Mouse (Mus musculus): ENCODE data around the gene Olfr435. TPM values are rescaled to one million over a fixed set of nuclear protein-coding genes. Genes with fewer than 3 reads are reported as not detected.
"Not testable (repeated sequence)": the region's sequence is repeated elsewhere in the genome, so short reads cannot be mapped to it uniquely, and the experiment has no call there.

The Olfr435 gene
- not detected for polyA plus RNA-seq (2017; shearing (Covaris generic))

DNA sequence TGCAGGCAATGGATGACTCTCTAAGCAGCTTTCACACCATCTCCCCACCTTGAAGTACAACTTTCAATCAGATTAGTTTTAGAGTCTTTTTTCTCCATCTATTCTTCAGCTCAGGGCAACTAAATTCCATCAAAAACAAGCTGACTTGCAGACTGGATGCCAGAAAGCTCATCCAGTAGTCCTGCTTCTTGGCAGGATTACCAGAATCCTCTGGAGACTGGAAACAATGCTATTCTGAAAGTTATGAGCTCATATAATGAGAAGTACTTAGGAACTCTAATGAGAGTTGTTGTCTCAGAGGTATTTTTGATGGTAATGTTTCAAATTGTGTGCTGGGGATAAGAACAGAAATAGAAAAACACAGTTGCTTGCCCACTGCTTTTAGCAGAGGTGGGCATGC, at the start of gene Olfr435:
TSS of gene Olfr435 (plus strand) at position 366 of the 400 bp plus-strand sequence.
- no peak for ATAC-seq

DNA sequence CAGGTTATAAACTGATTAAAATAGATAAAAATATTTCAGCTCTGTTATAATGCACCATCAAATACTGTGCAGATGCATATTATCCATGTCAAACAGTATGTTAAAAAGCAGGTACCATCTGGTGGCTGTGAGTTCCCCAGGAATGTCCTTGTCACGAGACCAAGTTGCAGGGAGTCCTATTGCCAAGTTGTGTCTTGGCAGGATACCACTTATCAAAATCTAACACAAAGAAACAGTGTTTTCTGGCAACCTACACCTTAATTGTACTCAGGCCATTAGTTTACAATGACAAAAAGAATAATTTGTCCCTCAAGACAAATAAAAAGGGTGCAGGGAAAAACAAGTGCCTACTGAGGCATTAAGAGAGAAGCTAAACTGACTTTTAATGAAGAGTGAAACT, 37.4 kb upstream of the Olfr435 start:
- no peak for ATAC-seq

DNA sequence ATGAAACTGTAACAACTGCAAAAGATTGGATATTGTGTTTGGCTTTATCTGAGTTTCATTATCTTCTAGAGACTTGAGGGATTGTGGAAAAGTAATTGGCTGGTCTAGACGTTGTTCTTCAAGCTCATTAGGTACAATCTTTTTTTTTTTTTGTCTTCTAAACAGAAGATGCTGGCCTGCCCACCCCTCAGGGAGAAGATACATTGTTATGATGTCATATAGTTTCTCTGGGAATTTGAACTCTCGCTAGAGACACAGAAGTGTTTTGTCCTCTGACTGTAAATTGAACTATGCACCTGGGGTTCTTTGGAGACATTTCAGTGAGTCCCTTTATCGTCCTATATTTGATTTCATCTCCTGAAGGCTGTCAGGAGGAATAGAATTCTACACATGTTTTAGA, 34.0 kb upstream of the Olfr435 start, which contains the start of gene Olfr437:
TSS of gene Olfr437 (plus strand) at position 301 of the 400 bp plus-strand sequence.
- ATAC-seq: no peak

DNA sequence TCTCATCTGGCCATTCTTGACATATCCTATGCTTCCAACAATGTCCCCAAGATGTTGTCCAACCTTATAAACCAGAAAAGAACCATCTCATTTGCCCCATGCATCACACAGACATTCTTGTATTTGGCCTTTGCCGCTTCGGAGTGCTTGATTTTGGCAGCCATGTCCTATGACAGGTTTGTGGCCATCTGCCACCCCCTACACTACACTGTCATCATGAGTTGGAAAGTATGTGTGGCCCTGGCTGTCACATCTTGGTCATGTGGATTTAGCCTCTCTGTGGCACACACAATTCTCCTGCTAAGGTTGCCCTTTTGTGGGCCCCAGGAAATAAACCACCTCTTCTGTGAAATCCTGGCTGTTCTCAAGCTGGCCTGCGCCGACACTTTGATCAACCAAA, 29.7 kb upstream of the Olfr435 start:
- ATAC-seq: no peak

DNA sequence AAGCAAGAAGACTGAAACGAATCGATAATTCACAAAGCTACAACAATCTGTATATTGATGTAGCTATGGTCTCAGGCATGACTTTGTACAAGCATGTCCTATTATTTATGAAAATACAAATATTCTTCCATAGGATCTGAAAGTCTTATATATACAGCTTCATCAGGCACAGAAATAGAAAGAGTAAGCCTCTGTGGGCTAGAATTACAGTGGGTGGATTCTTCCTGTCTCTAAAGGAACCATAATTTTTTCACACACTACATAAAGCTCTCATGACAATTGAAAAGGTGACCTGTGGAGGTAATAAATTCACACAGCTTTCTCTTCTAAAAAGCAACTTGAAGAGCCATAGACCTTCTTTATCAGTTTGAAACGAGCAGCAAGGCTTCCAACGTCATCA, 25.1 kb upstream of the Olfr435 start, which contains the start of gene Olfr13:
TSS of gene Olfr13 (plus strand) at position 301 of the 400 bp plus-strand sequence.
- no peak for ATAC-seq

DNA sequence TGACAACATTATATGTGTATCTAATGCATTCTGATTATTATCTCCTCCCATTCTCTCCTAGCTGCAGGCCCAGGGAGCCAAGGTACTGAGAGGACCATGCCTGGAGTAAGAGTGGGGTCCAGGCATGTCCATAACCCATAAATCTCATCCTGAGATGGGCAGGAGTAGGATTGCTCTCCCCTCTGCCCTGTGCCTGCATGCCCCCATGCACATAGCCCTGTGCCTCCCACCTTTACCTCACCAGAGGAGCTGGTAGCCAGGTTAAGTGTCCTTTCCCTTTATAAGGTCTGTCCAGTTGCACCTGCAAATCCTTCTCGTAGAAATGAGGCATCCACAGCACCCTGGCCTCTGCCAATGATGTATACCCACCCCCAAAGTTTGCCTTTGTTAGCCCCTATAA, 18.8 kb upstream of the Olfr435 start:
- no peak for ATAC-seq

DNA sequence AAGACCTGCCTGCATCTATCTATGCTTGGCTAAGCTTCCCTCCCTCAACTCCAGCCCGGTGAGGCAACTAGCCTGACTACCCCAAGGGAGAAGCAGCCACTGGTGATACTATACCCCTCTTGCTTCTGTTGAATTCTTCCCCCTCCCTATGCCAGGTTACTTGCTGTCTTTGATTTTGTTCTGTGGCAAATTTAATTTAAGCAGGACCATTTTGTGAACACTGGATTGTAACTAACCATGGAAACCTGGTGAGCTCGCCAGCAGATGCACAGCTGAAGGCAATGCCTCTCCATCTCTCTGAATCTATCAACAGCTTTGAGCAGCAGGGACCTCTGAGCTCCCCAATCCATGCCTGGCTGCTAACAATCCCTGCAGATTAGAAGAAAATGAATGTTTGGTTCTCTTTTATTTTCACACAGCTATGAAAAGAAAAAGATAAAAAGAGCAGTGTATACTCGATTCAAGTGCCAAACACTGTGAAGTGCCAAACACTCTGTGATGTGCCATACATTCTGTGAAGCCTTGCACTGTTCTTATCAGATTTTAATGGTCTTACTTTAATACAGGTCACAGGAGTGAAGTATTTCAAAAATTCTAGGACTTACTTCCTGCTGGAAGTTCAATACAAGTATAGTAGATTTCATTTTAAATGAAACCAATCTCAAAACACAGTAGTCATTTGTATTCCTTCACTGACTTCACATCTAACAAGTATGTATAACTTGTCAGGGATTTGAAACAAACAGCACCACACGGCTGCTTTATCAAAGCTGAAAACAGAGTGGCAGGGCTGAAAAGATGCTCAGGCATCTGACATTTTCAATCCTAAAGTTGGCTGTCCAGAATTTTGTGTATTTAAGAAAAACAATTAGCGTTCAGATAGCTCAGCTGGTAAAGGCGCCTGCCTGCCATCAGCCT, 18.1 kb upstream of the Olfr435 start:
- no peak for ATAC-seq

DNA sequence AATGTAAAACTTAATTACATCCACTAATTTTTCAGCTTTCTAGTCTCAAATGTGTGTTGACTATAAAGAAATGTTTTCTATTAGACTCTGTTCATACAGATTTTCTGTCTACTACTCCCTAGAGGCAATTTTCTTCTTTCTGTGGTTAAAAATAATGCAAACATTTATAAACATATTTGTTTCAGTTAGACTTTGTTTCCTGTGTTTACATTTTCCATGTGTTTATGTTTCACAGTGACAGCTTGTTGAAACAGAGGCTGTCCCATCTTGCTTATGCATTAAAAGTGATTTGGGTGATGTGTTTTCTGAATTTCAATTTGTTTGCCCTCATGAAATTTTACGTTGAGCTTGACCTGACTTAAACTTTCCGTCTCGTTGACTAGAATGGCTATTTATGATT, 6.0 kb upstream of the Olfr435 start:
- no peak for ATAC-seq

DNA sequence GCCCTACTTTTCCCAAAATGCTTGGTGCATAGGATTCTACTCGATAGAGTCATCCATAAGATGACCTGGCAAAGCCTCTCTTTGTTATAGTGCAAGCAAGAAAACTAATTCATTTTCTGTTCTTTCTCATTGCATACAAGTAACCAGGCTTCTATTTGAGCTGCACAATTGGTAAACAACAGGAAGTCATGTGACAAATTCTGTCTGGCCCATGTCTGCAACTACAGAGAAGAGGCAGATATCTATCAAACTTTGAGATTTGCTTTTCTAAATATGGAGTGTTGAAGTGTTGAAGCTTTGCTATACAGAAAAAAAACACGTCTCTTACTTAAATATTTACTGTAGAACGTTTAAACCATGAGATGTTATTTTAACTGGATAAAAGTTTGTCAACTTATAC, 1.1 kb downstream of the Olfr435 start:
- ATAC-seq: peak; percentile 82

DNA sequence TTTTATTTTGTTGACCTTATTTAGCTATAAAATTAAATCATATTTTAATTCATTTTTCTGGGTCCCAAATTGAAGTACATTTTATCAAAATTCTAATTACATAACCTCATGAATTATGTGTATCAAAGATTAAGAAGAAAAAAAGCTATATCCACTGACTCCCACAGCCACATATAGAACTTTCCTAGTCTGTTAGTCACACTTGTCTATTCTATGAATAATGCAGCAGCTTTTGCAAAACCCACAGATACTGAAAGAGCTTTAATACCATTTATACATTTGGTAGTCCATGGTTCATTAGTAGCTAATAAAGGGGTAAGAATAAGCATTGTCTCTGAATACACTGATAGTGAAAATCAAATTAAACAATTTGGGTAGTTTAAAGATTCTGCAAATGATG, 5.8 kb downstream of the Olfr435 start:
- ATAC-seq: no peak

DNA sequence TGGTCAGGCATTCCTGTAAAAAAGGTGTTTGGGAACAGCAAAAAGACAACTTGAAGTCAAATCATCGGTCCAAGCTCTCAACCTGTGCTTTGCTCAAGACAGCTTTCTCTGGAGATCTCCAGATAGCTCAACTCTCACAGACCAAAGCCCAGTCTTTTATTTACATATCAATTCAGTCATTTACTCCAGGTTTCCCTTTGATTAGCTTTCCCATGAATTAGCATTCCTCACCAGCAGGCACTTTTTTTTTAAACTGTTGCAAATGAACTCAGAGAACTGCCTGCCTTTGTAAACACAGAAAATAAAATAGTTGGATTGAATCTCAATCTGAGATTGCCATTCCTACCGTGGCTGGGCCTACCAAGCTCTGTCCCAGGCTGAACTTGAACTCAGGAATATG, 8.4 kb downstream of the Olfr435 start:
- ATAC-seq: no peak

DNA sequence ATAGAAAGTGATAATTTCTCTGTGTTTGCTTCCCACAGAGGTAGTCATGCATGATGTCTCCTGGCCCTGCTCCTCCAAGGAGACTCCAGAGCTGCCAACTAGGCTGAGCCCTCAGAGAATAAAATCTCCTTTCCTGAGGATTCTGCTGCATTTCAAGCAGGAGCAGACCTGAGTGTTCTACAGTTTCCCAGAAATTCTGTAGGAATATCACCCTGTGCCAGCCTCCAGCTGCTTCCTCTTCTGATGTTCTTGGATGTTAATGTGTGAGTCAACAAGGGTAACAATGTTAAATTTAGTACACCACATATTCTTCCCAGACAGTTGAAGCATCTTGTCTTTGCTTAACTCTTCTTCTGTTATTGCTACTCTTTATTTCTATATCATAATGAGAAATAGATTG, 15.9 kb downstream of the Olfr435 start, which contains the start of gene Olfr434:
TSS of gene Olfr434 (plus strand) at position 149 of the 400 bp plus-strand sequence.
- ATAC-seq: not testable (repeated sequence)

DNA sequence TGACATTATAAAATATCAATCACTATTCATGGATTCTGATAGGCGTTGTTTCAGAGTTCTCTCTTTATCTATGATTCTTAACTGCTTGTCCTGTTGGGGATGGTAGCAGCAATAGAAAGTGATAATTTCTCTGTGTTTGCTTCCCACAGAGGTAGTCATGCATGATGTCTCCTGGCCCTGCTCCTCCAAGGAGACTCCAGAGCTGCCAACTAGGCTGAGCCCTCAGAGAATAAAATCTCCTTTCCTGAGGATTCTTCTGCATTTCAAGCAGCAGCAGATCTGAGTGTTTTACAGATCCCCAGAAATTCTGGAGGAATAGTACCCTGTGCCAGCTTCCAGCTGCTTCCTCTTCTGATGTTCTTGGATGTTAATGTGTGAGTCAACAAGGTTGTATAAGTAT, 34.3 kb downstream of the Olfr435 start, which contains the start of gene Olfr47:
TSS of gene Olfr47 (plus strand) at position 275 of the 400 bp plus-strand sequence.
- ATAC-seq: not testable (repeated sequence)

DNA sequence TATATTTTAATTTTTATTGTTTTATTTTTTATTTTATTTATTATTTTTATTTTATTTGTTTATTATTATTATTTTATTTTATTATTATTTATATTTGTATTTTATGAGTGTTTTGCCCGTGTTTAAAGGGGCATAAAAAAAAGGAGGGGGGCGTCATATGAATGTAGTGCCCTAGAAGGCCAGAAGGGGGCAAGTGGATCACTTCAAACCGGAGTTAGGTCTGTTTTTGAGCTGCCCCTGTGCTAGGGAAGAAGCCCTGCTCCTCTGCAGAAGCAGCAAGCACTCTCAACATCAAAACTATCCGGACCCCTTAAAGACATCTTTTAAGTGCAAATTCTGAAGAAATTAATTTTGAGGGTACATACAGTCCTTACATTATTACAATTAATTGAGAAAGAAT, 45.1 kb downstream of the Olfr435 start:
- peak; percentile 54 for ATAC-seq

DNA sequence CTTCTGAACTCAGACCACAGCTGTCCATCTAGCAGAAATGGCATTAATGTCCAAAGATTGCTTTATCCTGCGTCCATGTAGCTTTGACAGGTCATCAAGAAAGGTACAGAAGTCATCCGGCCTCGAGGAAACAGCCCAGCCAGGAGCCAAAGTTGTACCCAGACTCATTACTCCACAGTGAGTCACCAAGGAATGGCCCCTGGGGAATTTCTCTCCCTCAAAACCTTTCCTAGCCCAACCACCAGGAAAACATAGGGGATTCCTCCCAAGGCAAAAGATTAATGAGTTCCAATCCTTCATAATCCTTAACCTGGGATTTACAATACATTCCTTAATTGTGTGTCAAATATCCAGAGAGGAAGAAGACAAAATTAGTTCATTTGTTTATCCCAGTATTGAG, 50.5 kb downstream of the Olfr435 start:
- ATAC-seq: no peak

DNA sequence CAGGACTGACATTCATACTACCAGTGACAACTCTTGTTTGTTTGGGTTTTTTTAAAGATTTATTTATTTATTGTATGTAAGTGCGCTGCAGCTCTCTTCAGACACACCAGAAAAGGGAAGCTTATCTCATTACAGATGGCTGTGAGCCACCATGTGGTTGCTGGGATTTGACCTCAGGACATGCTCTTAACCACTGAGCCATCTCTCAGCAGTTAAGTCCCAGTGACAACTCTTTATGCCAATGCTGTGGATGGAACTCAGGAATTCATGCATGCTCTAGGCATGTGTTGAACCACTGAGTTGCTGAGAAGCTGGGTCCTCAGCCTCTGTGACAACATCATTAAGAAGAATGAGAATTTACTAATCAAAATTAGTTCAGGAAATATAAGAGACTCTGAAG, 56.0 kb downstream of the Olfr435 start:
- ATAC-seq: no peak

Other genes with a start within 250 kb of the Olfr435 start
- gene Olfr444, start 248.1 kb upstream of the Olfr435 start, polyA plus RNA-seq (2017; shearing (Covaris generic)): not detected
- not detected for gene Olfr441, start 90.8 kb upstream of the Olfr435 start, polyA plus RNA-seq (2017; shearing (Covaris generic))
- gene Olfr237-ps1, start 50.6 kb upstream of the Olfr435 start, polyA plus RNA-seq (2017; shearing (Covaris generic)): under 1 TPM in 1 of 3 experiments, not detected in 2; 0.17 TPM
- gene Olfr437, start 33.9 kb upstream of the Olfr435 start, polyA plus RNA-seq (2017; shearing (Covaris generic)): not detected
- not detected for gene Olfr13, start 25.0 kb upstream of the Olfr435 start, polyA plus RNA-seq (2017; shearing (Covaris generic))
- not detected for gene Olfr434, start 15.9 kb downstream of the Olfr435 start, polyA plus RNA-seq (2017; shearing (Covaris generic))
- gene Olfr47, start 34.4 kb downstream of the Olfr435 start, polyA plus RNA-seq (2017; shearing (Covaris generic)): not detected
- 1 to 10 TPM; 2.9 to 4.2 (median 4.1) TPM for gene Arhgef5, start 68.4 kb downstream of the Olfr435 start, polyA plus RNA-seq (2017; shearing (Covaris generic))
- gene Nobox, start 112.4 kb downstream of the Olfr435 start, polyA plus RNA-seq (2017; shearing (Covaris generic)): not detected